Mouse (Mus musculus) subcutaneous adipose tissue, adult 2 months (tissue): ENCODE results near the gene Iqsec1. TPM values are rescaled to one million over a fixed set of nuclear protein-coding genes. Genes with fewer than 3 reads are reported as not detected.

ENCODE experiments used
- polyA plus RNA-seq: library from polyadenylated mRNA; depleted of rRNA; stranded (reverse); fragments of >200 nt; gene quantifications from 2 replicates; pipeline ENCODE4 v1.2.3, GENCODE M21; 2012; ENCODE audit warnings: low replicate concordance; rRNA removed

Gene Iqsec1
- polyA plus RNA-seq = 106 and 163 TPM in 2 replicates

DNA sequence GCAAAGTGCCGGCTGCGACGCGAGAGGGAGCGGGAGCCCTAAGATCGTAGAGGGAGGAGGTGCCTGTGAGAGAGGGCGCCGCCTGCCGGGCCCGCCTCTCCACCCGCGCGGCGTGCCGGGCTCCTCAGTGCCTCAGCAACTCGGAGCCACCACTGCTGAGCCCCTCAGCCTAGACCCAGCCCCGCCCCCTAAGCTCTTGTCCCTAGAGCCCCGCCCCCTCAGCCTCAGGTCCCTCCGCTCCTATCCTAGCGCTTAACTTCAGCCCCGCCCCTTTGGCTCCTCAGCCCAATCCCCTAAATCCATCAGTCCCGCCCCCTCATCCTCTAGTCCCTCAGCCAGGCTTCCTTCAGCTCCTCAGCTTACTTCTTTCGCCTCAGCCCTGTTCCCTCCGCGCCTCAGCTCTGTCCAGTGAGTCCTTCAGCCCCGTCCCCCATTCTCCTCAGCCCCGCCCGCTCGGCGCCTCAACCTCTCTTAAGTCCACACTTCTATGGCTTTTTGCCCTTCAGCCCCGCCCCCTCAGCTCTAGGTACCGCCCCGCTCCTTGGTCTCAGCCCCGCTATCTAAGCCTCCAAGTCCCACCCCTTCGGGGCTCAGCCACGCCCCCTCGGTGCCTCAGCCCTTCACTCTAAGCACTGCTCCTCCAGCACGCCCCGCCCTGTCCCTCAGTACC, at the start of gene Iqsec1:
Gene Iqsec1 (minus strand): TSS at position 38 of the 670 bp plus-strand sequence.

Other genes with a start within 250 kb of the Iqsec1 start
- 2.2 and 15.8 TPM in 2 replicates for gene Nup210, start 128.1 kb upstream of the Iqsec1 start, polyA plus RNA-seq
- 6.4 and 26.6 TPM in 2 replicates for gene Hdac11, start 168.0 kb upstream of the Iqsec1 start, polyA plus RNA-seq
- 219 and 260 TPM in 2 replicates for gene Fbln2, start 223.8 kb upstream of the Iqsec1 start, polyA plus RNA-seq